Mouse (Mus musculus) midbrain, embryonic 11.5 days (tissue): ENCODE results near the gene Scarf1. TPM values are rescaled to one million over a fixed set of nuclear protein-coding genes. Genes with fewer than 3 reads are reported as not detected.

Experiments
- ATAC-seq: fragments of 200-750 bp; cut with Nextera tagmentation; 2 replicates; pipeline ENCODE4 v1.8.0; 2017; ENCODE audit warnings: moderate TSS enrichment, moderate library complexity; ENCODE audit not compliant: low FRiP score
- DNase-seq: peaks from one replicate; pipeline ENCODE4 v3.0.0; 2015; ENCODE audit warnings: low spot score; ENCODE audit errors: missing footprints
- H3K27ac ChIP-seq: fragments of 300-500 bp; sonication (generic); 2 replicates; pipeline ENCODE4 v1.5.1; 2014; ENCODE audit warnings: low read depth, low read length
- H3K27me3 ChIP-seq: fragments of 300-500 bp; sonication (generic); 2 replicates; pipeline ENCODE4 v1.6.1; 2014; ENCODE audit warnings: mild to moderate bottlenecking, low read length, moderate library complexity, mixed read lengths; ENCODE audit not compliant: control insufficient read depth, insufficient read depth
- H3K36me3 ChIP-seq: fragments of 300-500 bp; sonication (generic); 2 replicates; pipeline ENCODE4 v1.6.1; 2014; ENCODE audit warnings: mild to moderate bottlenecking, low read length, moderate library complexity, mixed read lengths; ENCODE audit not compliant: control insufficient read depth, insufficient read depth
- H3K4me1 ChIP-seq: fragments of 300-500 bp; sonication (generic); 2 replicates; pipeline ENCODE4 v1.6.1; 2014; ENCODE audit warnings: low read length; ENCODE audit not compliant: control insufficient read depth, insufficient read depth
- H3K4me2 ChIP-seq: fragments of 300-500 bp; sonication (generic); 2 replicates; pipeline ENCODE4 v1.6.1; 2014; ENCODE audit warnings: mild to moderate bottlenecking, moderate library complexity
- H3K4me3 ChIP-seq: fragments of 300-500 bp; sonication (generic); 2 replicates; pipeline ENCODE4 v1.5.1; 2014; ENCODE audit warnings: low read depth, low read length
- H3K9ac ChIP-seq: fragments of 300-500 bp; sonication (generic); 2 replicates; pipeline ENCODE4 v1.6.1; 2014; ENCODE audit warnings: low read length
- H3K9me3 ChIP-seq: fragments of 300-500 bp; sonication (generic); 2 replicates; pipeline ENCODE4 v1.6.1; 2016; ENCODE audit warnings: low read length; ENCODE audit not compliant: control insufficient read depth
- WGBS: fragments of 180-500 bp; shearing (Covaris S2); extraction: QIAGEN DNeasy Blood & Tissue Kit; methylation state at CpG from one replicate; pipeline ENCODE4 v1.1.7; 2014; 5-methylcytosine and 5-hydroxymethylcytosine counted together
- polyA plus RNA-seq: library from polyadenylated mRNA; unstranded; fragments of >200 nt; fragmentation: Nextera tagmentation; extraction: Ambion mirVana; gene quantifications from 2 replicates; pipeline ENCODE4 v1.2.1, GENCODE M21; 2014

Gene Scarf1
- 2.9 and 3.4 TPM in 2 replicates for polyA plus RNA-seq

- no peak within 1 kb of the TSS for H3K4me3 ChIP-seq
- H3K4me2 ChIP-seq: no peak within 1 kb of the TSS
- peak; percentile 76 for DNase-seq
- H3K9ac ChIP-seq: no peak within 1 kb of the TSS
- peaks cover 13% of the 10 kb centered on the region for H3K4me1 ChIP-seq
- 53% methylated on average over 8 of the region's 8 CpGs for WGBS
- no peaks in the 10 kb centered on the region for H3K9me3 ChIP-seq
- no peak for ATAC-seq
- H3K27ac ChIP-seq: no peak within 1 kb of the TSS
- no peaks in the 10 kb centered on the region for H3K27me3 ChIP-seq
- H3K36me3 ChIP-seq: peaks cover 7% of the 10 kb centered on the region; the same call in 1 of the 2 replicates
Observed at GRCm38 (mm10) chr11:75513336-75513735, at the start of gene Scarf1. Gene Scarf1, plus strand, starts transcription at chr11:75513540.

GRCm38 (mm10) chr11:75463624-75464023 lies 49.7 kb upstream of the Scarf1 start:
- H3K4me3 ChIP-seq: no peak overlapping the region
- H3K4me2 ChIP-seq: no peak overlapping the region
- H3K9me3 ChIP-seq: no peaks in the 10 kb centered on the region
- H3K9ac ChIP-seq: no peak overlapping the region
- ATAC-seq: no peak
- H3K27ac ChIP-seq: no peak overlapping the region
- WGBS: 72% methylated on average over 4 of the region's 4 CpGs
- no peaks in the 10 kb centered on the region for H3K27me3 ChIP-seq
- peaks cover 17% of the 10 kb centered on the region for H3K4me1 ChIP-seq
- H3K36me3 ChIP-seq: no peaks in the 10 kb centered on the region
- no peak for DNase-seq

- Histone ChIP-seq H3K9me3 (no peaks in the 10 kb centered on the region), H3K27me3 (no peaks in the 10 kb centered on the region)
- 86% methylated on average over 6 of the region's 6 CpGs for WGBS
Observed at GRCm38 (mm10) chr11:75464417-75464816, 48.9 kb upstream of the Scarf1 start.

GRCm38 (mm10) chr11:75465051-75465450 lies 48.3 kb upstream of the Scarf1 start:
- Histone ChIP-seq H3K27ac (no peak overlapping the region), H3K4me3 (no peak overlapping the region), H3K4me1 (peaks cover 12% of the 10 kb centered on the region), H3K36me3 (no peaks in the 10 kb centered on the region), H3K9ac (no peak overlapping the region), H3K9me3 (no peaks in the 10 kb centered on the region), H3K4me2 (no peak overlapping the region), H3K27me3 (no peaks in the 10 kb centered on the region)
- ATAC-seq: no peak
- 89% methylated on average over 6 of the region's 6 CpGs for WGBS
- no peak for DNase-seq

More at GRCm38 (mm10) chr11:75464417-75464816, 48.9 kb upstream of the Scarf1 start:
- no peak overlapping the region for H3K27ac ChIP-seq
- no peak overlapping the region for H3K4me2 ChIP-seq
- peaks cover 17% of the 10 kb centered on the region for H3K4me1 ChIP-seq
- no peak overlapping the region for H3K9ac ChIP-seq
- ATAC-seq (no peak), DNase-seq (no peak)
- no peak overlapping the region for H3K4me3 ChIP-seq
- no peaks in the 10 kb centered on the region for H3K36me3 ChIP-seq

GRCm38 (mm10) chr11:75466731-75467505 lies 46.4 kb upstream of the Scarf1 start:
- H3K4me1 ChIP-seq: peaks cover 7% of the 10 kb centered on the region
- no peak overlapping the region for H3K27ac ChIP-seq
- no peaks in the 10 kb centered on the region for H3K27me3 ChIP-seq
- DNase-seq (peak; percentile 82), ATAC-seq (no peak)
- WGBS: 95% methylated on average over 4 of the region's 4 CpGs
- H3K4me2 ChIP-seq: no peak overlapping the region
- no peaks in the 10 kb centered on the region for H3K9me3 ChIP-seq
- H3K4me3 ChIP-seq: no peak overlapping the region
- no peak overlapping the region for H3K9ac ChIP-seq
- no peaks in the 10 kb centered on the region for H3K36me3 ChIP-seq

- H3K27ac ChIP-seq: no peak overlapping the region
- H3K4me1 ChIP-seq: no peaks in the 10 kb centered on the region; the same call in 1 of the 2 replicates
- peak overlapping the region; percentile 52 for H3K4me2 ChIP-seq
- peak overlapping the region; percentile 33 for H3K4me3 ChIP-seq
- no peaks in the 10 kb centered on the region for H3K27me3 ChIP-seq
- no peaks in the 10 kb centered on the region for H3K9me3 ChIP-seq
- no peaks in the 10 kb centered on the region for H3K36me3 ChIP-seq
- DNase-seq: peak; percentile 90
- whole genome bisulfite sequencing: 16% methylated on average over 19 of the region's 19 CpGs
- ATAC-seq: peak; percentile 59; the same call in 1 of the 2 replicates
- peak overlapping the region; percentile 62 for H3K9ac ChIP-seq
Observed at GRCm38 (mm10) chr11:75467512-75468215, 45.7 kb upstream of the Scarf1 start.

- H3K27me3 ChIP-seq: no peaks in the 10 kb centered on the region
- peak overlapping the region; percentile 62 for H3K9ac ChIP-seq
- no peaks in the 10 kb centered on the region for H3K9me3 ChIP-seq
- H3K4me1 ChIP-seq: no peaks in the 10 kb centered on the region
- H3K4me2 ChIP-seq: peak overlapping the region; percentile 52
- H3K36me3 ChIP-seq: no peaks in the 10 kb centered on the region
- no peak for ATAC-seq
- no peak overlapping the region for H3K27ac ChIP-seq
- H3K4me3 ChIP-seq: peak overlapping the region; percentile 33; the same call in 1 of the 2 replicates
- 65% methylated on average over 7 of the region's 7 CpGs for WGBS
- DNase-seq: no peak
Observed at GRCm38 (mm10) chr11:75468410-75468809, 44.9 kb upstream of the Scarf1 start.

GRCm38 (mm10) chr11:75469261-75469660 lies 44.1 kb upstream of the Scarf1 start:
- Histone ChIP-seq H3K36me3 (no peaks in the 10 kb centered on the region), H3K9ac (no peak overlapping the region), H3K4me2 (no peak overlapping the region), H3K4me3 (no peak overlapping the region), H3K4me1 (no peaks in the 10 kb centered on the region), H3K27ac (no peak overlapping the region), H3K27me3 (no peaks in the 10 kb centered on the region), H3K9me3 (no peaks in the 10 kb centered on the region)
- DNase-seq (no peak), ATAC-seq (no peak)
- 89% methylated on average over 4 of the region's 4 CpGs for WGBS

GRCm38 (mm10) chr11:75470675-75471074 lies 42.7 kb upstream of the Scarf1 start:
- Histone ChIP-seq H3K9ac (no peak overlapping the region), H3K36me3 (no peaks in the 10 kb centered on the region), H3K27ac (no peak overlapping the region), H3K4me1 (no peaks in the 10 kb centered on the region), H3K9me3 (no peaks in the 10 kb centered on the region), H3K4me2 (no peak overlapping the region), H3K4me3 (no peak overlapping the region), H3K27me3 (no peaks in the 10 kb centered on the region)
- no peak for DNase-seq
- no peak for ATAC-seq
- WGBS: 84% methylated on average over 3 of the region's 3 CpGs
